Mouse (Mus musculus) gastrocnemius, postnatal 36 days (tissue): Measurements from ENCODE around the gene Nup214. TPM values are rescaled to one million over a fixed set of nuclear protein-coding genes. Genes with fewer than 3 reads are reported as not detected.

ENCODE experiments used
- DNase-seq, 2 experiments: peaks; one replicate each; pipeline ENCODE4 v3.0.0; 2022
- intact Hi-C: fragments of 180-260 bp; cut with DNase I; formaldehyde crosslinking; loops from one replicate; pipeline ENCODE4 v1.15.1; 2025
- total RNA-seq, 2 experiments: library from RNA; stranded (reverse); gene quantifications; 2 replicates each; pipeline ENCODE4 v1.2.3; 2021

Nup214 gene
- total RNA-seq, 2 experiments from 2014 or later = 13.9 to 28.4 TPM

DNA sequence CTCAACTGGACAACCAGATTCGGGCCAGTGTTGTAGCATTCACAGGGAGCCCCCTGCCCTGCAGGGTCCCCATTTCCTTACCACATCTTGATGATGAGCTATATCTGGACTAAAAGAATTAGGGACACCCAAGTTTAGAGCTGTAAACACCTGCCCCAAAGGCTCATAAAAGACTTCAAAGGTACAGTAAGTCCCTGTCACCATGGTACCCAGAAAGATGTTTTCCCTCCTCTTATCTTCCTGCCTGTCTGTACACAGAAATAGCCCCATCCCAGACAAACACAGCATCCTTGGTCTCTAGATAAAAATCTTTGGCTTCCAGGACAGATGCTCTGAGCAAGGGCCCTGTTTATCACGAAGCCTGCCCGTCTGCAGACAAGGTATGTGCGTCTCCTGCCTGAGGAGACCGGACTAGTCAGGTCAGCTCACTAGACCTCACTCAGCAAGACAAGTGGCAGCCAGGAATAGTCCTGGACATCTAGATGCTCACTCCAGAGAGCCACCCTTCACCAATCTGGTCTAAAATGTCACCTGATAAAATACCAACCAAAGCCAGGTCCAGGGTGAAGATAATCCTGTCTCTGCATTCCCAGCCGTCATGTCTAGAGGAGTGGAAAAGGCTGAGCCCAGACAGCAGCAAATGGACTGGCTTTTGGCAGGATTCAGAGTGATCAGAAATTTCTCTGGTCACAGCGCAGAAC, 89.4 kb downstream of the Nup214 start:
- intact Hi-C loops = no loop called here

DNA sequence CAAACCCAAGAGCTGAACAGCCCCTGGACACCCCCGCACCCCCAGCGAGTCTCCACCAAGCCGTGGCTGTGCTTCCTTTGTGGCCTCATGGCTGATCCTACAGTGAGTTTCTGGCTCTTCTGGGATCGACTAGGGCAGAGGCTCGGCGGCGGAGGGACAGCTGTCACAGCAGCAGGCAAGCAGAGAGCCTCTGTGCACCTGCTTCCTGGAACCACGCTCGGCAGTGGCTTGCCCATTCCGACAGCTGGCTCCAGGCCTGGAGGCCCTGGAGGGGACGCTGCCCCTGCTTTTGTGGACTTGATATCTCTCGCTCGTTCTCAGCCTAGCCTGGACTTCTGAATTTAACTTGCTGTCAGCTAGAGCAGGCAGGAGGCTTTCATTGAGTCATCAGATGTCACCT, 90.7 kb downstream of the Nup214 start:
- DNase-seq = no peak
- intact Hi-C loops = no loop called here

More for the DNA sequence above, 89.4 kb downstream of the Nup214 start:
- DNase-seq = no peak

DNA sequence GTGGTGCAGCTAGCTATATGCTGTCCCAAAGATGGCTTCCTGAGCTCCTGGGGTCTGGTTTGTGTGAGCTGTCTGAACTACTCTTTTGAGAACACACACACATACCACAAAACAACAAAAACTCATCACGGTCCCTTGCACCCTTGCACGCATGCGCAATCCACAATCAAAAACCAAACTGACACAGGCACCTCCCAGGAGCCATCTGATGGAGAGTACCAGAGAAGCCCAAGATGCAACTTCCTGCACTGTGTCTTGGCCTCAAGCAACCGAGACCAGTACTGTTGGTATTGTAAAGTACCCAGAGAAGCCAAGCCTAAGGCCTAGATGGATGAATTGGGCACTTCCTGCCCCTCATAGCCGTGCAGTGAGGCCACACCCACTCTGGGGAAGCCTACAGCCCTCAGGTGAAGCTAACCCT, 91.1 kb downstream of the Nup214 start:
- DNase-seq = no peak
- intact Hi-C loops = no loop called here

DNA sequence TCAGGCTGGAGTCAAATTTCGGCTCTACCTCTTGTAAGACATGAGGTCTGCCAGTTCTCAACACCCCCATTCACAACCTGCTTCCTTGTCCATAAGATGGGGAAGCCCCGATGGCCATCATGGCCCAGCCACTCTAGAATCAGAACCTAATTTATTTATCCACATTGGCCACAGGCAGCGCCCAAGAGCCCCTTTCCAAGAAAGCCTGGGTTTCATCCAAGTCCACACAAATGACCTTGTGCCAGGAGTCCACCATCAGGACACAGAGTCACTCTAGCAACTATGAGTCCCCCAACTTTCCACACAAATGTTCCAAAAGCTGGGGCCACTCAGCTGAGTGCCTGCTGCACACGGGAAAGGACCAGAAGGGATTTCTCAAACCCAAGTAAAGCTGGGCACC, 91.8 kb downstream of the Nup214 start:
- intact Hi-C loops = no loop called here
- no peak for DNase-seq

DNA sequence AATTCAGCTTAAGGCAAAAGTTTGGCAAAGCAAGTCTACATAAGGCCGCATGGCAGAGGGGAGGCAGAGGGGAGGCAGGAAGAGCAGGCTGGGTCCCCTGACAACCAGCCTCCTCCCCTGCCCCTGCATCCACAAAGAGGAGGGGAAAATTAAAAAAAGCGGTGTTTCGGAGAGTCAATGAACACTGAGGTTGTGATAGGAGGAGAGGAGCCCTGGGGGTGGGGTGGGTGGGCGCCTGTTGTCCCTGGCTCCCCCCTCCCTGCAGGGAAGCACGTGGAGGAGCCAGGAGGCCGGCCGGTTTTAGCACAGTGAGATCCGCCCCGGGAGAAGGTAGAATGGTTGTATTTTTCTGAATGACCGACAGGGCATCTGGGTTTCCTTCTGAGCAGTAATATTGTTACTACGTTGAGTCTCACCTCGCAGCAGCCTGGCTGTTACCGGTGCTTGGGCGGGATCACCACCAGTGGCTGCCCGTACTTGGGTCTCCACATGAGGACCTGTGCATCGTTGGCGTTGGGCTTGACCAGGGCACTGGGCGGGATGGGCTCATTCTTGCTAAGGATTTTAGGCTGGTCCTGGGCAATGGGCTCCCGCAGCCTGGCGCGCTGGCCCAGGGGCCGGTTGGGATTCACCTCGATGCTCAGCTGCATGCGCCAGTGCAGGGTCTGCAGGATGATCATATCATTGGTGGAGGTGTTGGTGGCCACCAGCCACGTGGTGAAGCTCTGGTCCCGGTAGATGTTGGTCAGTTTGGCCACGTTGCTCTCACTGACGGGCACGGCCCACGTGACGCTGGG, 94.8 kb downstream of the Nup214 start:
- intact Hi-C loops = no loop called here
- no peak for DNase-seq

DNA sequence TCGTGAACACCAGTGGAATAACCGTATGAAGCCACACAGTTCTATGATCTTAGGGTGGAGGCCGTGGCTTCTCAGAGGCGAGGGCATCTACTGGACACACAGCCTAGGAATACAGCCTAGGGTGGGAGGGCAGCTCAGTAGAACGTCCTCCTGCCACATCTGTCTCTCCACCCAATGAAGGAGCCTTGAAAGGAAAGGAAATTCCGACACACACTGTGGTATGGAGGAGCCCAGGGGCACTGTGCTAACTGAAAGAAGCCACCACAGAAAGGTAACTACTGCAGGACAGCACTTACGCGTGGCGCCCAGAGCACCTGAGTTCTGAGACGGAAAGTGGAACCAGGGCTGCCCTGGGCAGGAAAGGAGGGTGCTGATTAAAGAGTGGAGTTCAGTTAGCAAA, 96.5 kb downstream of the Nup214 start:
- intact Hi-C loops = no loop called here
- no peak for DNase-seq

DNA sequence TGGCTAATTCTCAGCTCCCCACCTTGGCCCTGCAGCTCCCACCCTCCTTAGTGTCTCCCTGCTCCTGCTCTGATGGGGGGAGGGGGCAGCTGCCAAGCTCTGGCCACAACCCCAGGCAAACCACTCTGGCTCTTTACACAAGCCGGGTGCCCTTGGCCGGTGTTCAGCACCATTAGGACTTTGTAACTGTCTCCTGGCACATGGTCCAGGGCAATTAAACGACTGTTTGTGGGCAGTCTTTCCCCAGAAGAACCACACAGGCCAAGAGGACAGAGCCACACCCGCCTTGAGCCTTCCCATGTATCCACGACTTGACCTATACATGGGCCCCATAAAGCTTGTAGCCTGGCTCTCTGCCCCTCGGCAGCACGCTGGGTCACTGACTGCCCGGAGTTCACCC, 100.2 kb downstream of the Nup214 start:
- intact Hi-C loops = no loop called here
- peak in 1 of 2 experiments; percentile 26 for DNase-seq

DNA sequence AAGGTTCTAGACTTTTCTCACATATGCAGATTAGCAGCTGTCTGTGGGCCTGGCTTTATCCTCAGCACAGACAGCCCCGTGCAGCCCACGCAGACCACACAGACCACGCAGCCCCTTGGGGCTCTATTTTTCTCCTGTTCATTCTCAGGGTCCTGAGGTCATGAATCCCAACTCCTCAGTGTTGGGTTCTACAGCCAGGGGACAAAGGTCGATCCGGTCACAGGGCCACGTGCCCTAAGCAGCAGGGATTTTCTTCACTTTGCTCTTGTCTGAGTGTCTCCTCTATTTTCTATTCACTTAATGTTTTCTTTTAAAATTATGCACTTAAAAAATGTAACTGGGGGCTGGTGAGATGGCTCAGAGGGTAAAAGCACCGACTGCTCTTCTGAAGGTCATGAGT, 101.1 kb downstream of the Nup214 start:
- DNase-seq = no peak
- intact Hi-C loops = no loop called here

DNA sequence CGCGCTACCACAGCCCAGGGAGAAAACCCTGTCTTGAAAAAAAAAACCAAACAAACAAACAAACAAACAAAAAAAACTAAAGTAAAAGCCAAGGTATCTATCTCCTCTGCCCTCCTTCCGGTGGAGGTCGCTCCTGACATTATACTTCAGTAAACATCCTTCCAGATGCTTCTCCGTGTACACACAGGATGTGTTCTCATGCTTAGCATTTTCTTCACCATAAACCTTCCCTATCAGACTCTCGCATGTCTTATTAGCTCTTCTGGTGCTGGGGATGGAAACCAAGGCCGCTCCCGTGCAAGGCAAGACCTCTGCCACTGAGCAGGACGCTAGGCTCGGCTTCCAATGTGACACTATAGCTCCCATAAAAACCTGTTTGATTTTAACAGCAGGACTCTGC, 103.5 kb downstream of the Nup214 start:
- intact Hi-C loops = no loop called here
- no peak for DNase-seq

DNA sequence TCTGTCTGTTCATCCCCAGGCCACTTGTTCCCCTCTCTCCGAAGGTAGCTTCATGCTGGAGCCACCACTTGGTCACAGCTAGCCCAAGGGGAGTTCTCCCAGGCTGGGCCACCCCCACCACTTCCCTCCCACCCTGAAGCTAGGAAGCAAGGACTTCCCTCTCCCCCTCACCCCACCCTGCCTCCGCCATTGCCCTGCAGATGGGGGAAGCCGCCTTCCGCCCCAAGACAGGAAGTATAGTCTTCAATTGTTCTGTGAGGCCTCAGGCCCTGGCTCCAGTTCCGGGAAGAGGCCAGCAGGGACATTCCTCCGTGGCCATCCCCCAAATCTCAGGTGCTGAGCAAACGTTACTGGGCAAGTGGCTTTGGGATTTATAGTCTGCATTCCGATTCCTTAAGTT, 104.3 kb downstream of the Nup214 start:
- intact Hi-C loops = no loop called here
- DNase-seq = peak in 1 of 2 experiments; percentile 37

DNA sequence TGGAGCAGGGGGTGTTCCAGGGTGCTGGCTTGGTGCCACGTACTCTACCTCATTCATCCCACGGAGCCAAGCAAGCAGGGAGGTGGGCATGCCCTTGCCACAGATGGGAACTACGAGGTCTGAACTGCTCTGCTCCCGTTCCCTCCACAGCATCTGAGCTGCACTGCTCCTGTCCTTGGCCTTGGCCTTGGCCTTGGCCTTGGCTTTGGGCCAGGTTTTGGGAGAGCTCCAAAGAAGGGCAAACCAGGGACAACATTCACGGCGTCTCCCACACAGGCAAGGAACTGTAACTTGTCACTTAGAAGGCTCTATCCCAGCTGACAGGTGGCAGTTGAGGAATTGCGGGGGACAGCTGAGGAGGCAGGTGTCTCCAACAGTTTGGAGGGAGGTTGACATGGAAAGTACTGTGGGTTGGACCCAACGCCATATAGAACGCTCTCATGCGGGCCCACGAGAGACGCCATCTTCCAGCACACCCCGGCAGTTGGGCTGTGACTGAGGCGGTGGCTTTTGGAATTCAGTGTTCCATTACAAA, 105.0 kb downstream of the Nup214 start:
- no peak for DNase-seq
- intact Hi-C loops = no loop called here

DNA sequence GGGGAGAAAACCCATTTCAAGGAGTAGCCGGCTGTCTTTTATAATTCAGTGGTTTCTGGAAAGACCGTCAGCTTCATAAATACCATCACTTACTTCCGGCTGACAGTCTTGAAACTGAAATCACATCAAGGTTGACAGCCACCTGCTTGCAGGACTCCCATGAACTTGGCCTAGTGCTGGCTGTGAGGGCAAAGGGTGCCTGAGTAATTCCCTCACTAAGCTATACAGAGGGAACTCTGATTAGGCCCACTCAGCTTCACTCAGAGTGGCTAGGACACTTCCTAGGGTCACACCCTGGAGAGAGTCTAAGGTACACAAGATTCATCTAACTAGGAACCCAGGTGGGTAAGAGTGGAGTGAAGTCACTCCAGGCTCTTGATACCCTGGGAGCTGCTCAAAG, 106.4 kb downstream of the Nup214 start:
- no peak for DNase-seq

DNA sequence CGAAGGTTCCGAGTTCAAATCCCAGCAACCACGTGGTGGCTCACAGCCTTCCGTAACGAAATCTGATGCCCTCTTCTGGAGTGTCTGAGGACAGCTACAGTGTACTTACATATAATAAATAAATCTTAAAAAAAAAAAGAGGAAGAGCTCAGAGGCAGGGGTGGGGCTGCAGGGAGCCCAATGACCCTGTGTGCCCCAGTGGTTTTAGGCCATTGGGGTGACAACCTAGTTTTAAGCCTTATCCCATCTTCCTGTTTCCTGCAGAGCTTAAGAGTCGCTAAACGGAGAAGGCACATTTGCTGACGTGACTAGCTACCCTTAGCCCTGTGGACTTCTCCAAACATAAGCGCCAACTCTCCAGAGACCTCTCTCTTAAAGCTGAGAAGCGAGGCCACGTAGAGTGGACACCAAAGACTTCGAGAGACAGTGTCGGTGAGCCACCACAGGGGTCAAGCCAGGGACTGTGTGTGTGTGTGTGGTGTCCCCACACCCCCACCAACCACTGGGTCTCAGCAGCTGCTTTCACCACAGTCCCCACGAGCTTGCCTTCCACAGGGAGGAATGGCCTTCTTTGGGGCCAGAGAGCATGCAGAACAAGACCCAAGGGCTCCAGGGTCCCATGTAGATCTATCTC, 107.2 kb downstream of the Nup214 start:
- no peak for DNase-seq
- intact Hi-C loops = loop anchor here (5.0 kb wide), 1 partner anchor 34 kb away; no protein-coding TSS in a partner anchor

More for the DNA sequence above, 106.4 kb downstream of the Nup214 start:
- intact Hi-C loops = loop anchor here (5.0 kb wide), 1 partner anchor 33 kb away; no protein-coding TSS in a partner anchor

DNA sequence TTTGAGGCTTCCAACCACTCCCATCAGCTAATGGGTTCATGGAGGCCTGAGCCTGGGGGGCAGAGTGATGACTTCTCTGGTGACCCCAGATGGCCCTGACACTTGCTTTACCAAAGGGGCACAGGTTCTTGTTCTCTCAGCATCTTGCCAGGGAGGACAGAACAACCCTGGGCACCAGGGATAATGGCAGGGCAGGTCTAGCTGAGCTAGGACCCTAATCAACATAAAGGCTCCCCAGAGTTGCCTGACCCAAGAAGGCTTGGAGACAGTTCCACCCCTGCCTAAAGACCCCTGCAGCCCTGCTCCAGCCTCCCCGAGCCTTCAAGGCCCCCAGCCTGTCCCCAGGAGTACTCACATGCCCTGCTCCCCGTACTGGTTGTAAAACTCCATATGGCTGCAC, 108.0 kb downstream of the Nup214 start:
- intact Hi-C loops = loop anchor here (5.0 kb wide), 1 partner anchor 35 kb away; no protein-coding TSS in a partner anchor
- no peak for DNase-seq

DNA sequence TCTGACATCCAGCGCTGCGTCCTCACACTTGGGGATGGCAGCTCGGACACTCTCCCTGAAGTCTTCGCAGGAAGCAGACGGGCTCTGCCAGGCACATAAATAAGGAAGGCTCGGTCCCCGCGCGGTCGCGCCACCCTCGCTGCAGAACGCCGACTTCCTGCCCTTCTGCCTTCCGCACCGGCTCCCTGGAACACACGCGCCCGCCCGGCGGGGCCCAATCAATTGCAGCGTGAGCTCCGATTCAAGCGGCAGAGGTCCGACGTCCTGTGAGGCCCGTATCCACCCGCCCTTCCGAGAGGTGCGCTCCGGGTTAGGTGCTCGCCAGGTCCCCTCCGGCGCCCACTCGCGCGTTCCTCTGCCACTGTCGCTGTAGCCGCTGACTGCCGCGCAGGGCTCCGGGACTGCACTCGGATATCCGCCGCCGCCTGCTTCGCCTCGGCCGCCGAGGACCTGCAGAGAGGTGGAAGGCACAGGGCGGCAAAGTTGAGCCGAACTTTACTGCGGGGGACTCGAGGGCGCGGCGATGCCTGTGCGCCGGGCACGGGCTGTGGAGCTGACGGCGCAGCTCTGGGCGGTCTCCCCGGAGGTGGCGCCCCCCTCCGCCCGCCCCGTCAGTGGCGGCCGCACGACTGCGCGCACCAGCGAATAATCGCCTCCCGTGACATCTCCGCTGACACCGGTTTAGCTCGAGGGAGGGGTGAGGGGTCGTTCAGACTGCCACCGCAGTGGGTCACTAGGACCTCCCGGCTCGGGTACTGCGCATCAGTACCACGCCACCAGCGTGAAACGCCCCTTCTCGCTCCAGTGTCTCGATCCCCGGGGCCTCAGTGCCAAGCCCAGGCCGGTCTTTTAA, 109.1 kb downstream of the Nup214 start:
- peak; percentile 40 to 55 for DNase-seq
- intact Hi-C loops = loop anchor here (1.0 to 5.0 kb wide), 2 partner anchors 13 to 36 kb away; no protein-coding TSS in a partner anchor

DNA sequence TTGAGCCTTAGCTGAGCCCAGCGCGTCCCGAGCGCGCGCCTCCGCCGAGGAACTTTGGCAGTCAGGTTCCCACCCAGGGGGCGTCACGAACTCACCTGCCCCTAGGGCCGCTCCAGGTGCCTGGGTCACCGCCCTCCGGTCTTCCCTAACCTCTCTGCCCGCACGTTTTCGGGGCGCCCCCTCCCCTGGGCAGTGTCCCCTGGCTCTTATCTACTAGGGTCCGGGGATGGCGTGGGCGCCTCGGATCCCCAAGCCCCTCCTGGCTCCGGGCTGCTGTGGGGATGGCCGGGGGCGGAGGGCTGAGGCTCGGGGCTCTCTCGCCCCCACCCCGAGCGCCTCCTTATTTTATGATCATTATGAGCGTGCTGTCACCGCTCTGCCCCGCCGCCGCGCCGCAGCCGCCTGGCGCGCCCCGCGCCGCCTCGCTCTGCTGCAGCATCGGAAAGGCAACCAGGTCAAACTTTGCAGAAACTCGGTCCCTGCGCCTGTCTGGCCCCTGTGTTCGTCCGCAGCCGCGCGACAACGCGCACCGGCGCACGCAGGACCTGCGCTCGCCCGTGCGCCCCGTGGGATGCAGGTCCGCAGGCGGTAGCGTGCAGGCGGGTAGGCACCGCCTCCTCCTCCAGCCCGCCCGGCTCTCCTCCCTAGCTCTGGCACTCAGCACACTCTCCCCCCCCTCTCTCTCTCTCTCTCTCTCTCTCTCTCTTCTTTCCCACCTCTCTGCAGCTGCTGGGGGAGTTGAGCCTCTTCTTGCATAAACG, 110.1 kb downstream of the Nup214 start, which contains the start of gene Fam78a:
Gene Fam78a, minus strand, starts transcription at position 747 of the 761 bp plus-strand sequence.
- intact Hi-C loops = loop anchor here (5.0 kb wide), 1 partner anchor 37 kb away; no protein-coding TSS in a partner anchor
- DNase-seq = no peak

DNA sequence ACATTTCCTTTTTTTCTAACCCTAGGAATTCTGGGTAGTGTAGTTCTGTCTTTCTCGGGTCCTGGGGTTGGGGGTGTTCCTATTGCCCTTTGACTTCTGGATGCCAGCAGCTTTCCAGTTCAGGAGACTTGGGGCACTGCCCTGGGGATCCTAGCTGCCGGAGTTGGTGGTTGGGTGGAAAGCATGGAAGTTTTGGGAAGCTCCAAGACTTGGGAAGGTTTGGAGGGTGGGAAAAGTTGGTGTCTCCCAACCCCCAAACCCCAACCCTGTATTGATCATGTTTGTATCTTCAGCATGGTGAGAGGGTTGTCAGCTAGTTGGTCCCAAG, 110.6 kb downstream of the Nup214 start:
- intact Hi-C loops = loop anchor here (5.0 kb wide), 2 partner anchors 38 to 47 kb away; no protein-coding TSS in a partner anchor
- DNase-seq = no peak

DNA sequence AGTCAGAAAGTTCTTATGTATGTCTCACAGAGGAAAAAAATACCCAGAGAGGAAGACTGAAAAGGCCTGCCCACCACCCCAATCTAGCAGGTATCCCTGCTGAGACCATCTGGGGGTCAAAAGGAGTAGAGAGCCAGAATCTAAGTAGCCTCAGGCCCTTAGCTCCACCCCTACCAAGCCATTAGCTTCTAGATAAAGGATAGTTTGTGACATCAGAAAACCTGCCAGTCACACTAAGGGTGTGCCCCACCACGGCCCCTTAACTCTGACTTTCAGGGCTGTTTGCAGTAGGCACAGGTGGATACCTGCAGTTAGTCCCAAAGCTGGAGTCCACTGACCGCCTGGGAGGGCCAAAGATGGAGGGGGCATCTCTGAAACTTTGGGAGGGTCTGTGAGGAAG, 111.0 kb downstream of the Nup214 start:
- intact Hi-C loops = loop anchor here (5.0 kb wide), 1 partner anchor 47 kb away; no protein-coding TSS in a partner anchor
- DNase-seq = no peak

DNA sequence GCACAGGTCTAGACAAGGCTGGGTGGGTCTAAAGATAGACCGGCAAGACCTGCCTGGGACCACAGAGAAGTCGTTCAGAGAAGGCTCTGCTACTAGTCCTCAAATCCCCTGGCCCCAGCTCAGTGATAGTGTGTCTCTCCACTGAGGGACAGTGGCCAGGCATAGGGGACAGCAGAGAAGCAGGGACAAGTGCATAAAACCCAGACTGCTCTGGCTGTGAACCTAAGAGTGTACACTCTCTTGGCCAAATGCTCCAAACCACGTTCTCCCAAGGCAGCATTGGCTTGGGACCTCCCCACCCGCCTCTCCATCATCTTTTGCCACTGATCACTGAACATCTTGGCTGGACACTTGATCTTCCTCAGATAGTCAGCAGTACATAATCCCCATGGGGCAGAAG, 113.4 kb downstream of the Nup214 start:
- DNase-seq = no peak
- intact Hi-C loops = loop anchor here (5.0 kb wide), 1 partner anchor 45 kb away; no protein-coding TSS in a partner anchor
